Mouse (Mus musculus): ENCODE data around the gene Slc27a5. TPM values are rescaled to one million over a fixed set of nuclear protein-coding genes. Genes with fewer than 3 reads are reported as not detected.

Gene Slc27a5
- total RNA-seq, 1 experiment: 0.45 TPM

- H3K4me3 ChIP-seq (ENCODE audit: insufficient read depth in 1 of 2, low read depth in 1 of 2, low read length in 2 of 2, poor library complexity in 1 of 2, severe bottlenecking in 1 of 2): no peak overlapping the region
- H3K36me3 ChIP-seq (ENCODE audit: control insufficient read depth, insufficient read depth, low read length, poor library complexity, severe bottlenecking): no peaks in the 10 kb centered on the region; the same call in 1 of the 2 replicates
- H3K9me3 ChIP-seq (ENCODE audit: control insufficient read depth, insufficient read depth, low read depth, low read length): no peaks in the 10 kb centered on the region
- H3K27ac ChIP-seq (ENCODE audit: insufficient read depth, low read depth, low read length, poor library complexity, severe bottlenecking): no peak overlapping the region
- no peak for DNase-seq (ENCODE audit: low read depth, low spot score)
- no peak for TF ChIP-seq ZNF384 (IDR thresholded peaks at IDR 0.05; ENCODE audit: low read depth, low read length)
- TF ChIP-seq MAFK (IDR thresholded peaks at IDR 0.05; ENCODE audit: insufficient read depth, low read depth, low read length): no peak
- TF ChIP-seq HCFC1 (IDR thresholded peaks at IDR 0.05; ENCODE audit: borderline replicate concordance, insufficient read depth, low read length): no peak
- TF ChIP-seq ZC3H11A (IDR thresholded peaks at IDR 0.05; ENCODE audit: borderline replicate concordance, low read depth, low read length): no peak
- TF ChIP-seq CHD2 (IDR thresholded peaks at IDR 0.05; ENCODE audit: low read depth, low read length): no peak
- in situ Hi-C loops (cut with MboI; ENCODE audit: low sequenced_read_pairs in 2 of 2, unreplicated experiment in 2 of 2): no loop called here
- H3K9ac ChIP-seq (ENCODE audit: insufficient read depth, low read depth, low read length, poor library complexity, severe bottlenecking): no peak overlapping the region
- peaks cover 0 to 4% of the 10 kb centered on the region in 2 experiments; a peak in 1 of 4 replicates for H3K4me1 ChIP-seq (ENCODE audit: control insufficient read depth in 2 of 2, insufficient read depth in 2 of 2, low read length in 2 of 2, poor library complexity in 1 of 2)
Measured at GRCm38 (mm10) chr7:13001584-13001983, 3.6 kb upstream of the Slc27a5 start.

- Histone ChIP-seq H3K36me3 (ENCODE audit: control insufficient read depth, insufficient read depth, low read length, poor library complexity, severe bottlenecking) (no peaks in the 10 kb centered on the region), H3K27ac (ENCODE audit: insufficient read depth, low read depth, low read length, poor library complexity, severe bottlenecking) (no peak within 1 kb of the TSS), H3K9me3 (ENCODE audit: control insufficient read depth, insufficient read depth, low read depth, low read length) (no peaks in the 10 kb centered on the region), H3K9ac (ENCODE audit: insufficient read depth, low read depth, low read length, poor library complexity, severe bottlenecking) (no peak within 1 kb of the TSS), H3K4me1 (ENCODE audit: control insufficient read depth in 2 of 2, insufficient read depth in 2 of 2, low read length in 2 of 2, poor library complexity in 1 of 2) (no peaks in the 10 kb centered on the region), H3K4me3 (ENCODE audit: insufficient read depth in 1 of 2, low read depth in 1 of 2, low read length in 2 of 2, poor library complexity in 1 of 2, severe bottlenecking in 1 of 2) (no peak within 1 kb of the TSS)
- DNase-seq (ENCODE audit: low read depth, low spot score): no peak
- in situ Hi-C loops (cut with MboI; ENCODE audit: low sequenced_read_pairs in 2 of 2, unreplicated experiment in 2 of 2): no loop called here
- TF ChIP-seq HCFC1 (IDR thresholded peaks at IDR 0.05; ENCODE audit: borderline replicate concordance, insufficient read depth, low read length) (no peak), CHD2 (IDR thresholded peaks at IDR 0.05; ENCODE audit: low read depth, low read length) (no peak), ZNF384 (IDR thresholded peaks at IDR 0.05; ENCODE audit: low read depth, low read length) (no peak), ZC3H11A (IDR thresholded peaks at IDR 0.05; ENCODE audit: borderline replicate concordance, low read depth, low read length) (no peak), MAFK (IDR thresholded peaks at IDR 0.05; ENCODE audit: insufficient read depth, low read depth, low read length) (no peak)
Measured at GRCm38 (mm10) chr7:12998851-12999250, 859 bp upstream of the Slc27a5 start, which contains the start of gene Trim28. Gene Trim28, plus strand, starts transcription at chr7:12999114.

- Histone ChIP-seq H3K9ac (ENCODE audit: insufficient read depth, low read depth, low read length, poor library complexity, severe bottlenecking) (no peak overlapping the region), H3K27ac (ENCODE audit: insufficient read depth, low read depth, low read length, poor library complexity, severe bottlenecking) (no peak overlapping the region), H3K4me3 (ENCODE audit: insufficient read depth in 1 of 2, low read depth in 1 of 2, low read length in 2 of 2, poor library complexity in 1 of 2, severe bottlenecking in 1 of 2) (no peak overlapping the region), H3K36me3 (ENCODE audit: control insufficient read depth, insufficient read depth, low read length, poor library complexity, severe bottlenecking) (no peaks in the 10 kb centered on the region), H3K4me1 (ENCODE audit: control insufficient read depth in 2 of 2, insufficient read depth in 2 of 2, low read length in 2 of 2, poor library complexity in 1 of 2) (no peaks in the 10 kb centered on the region), H3K9me3 (ENCODE audit: control insufficient read depth, insufficient read depth, low read depth, low read length) (no peaks in the 10 kb centered on the region)
- DNase-seq (ENCODE audit: low read depth, low spot score): no peak
- in situ Hi-C loops (cut with MboI; ENCODE audit: low sequenced_read_pairs in 2 of 2, unreplicated experiment in 2 of 2): no loop called here
- TF ChIP-seq CHD2 (IDR thresholded peaks at IDR 0.05; ENCODE audit: low read depth, low read length) (no peak), ZNF384 (IDR thresholded peaks at IDR 0.05; ENCODE audit: low read depth, low read length) (no peak), HCFC1 (IDR thresholded peaks at IDR 0.05; ENCODE audit: borderline replicate concordance, insufficient read depth, low read length) (no peak), ZC3H11A (IDR thresholded peaks at IDR 0.05; ENCODE audit: borderline replicate concordance, low read depth, low read length) (no peak), MAFK (IDR thresholded peaks at IDR 0.05; ENCODE audit: insufficient read depth, low read depth, low read length) (no peak)
Measured at GRCm38 (mm10) chr7:12997230-12997629, 762 bp downstream of the Slc27a5 start.

- in situ Hi-C loops (cut with MboI; ENCODE audit: low sequenced_read_pairs in 2 of 2, unreplicated experiment in 2 of 2): no loop called here
Measured at GRCm38 (mm10) chr7:12995862-12996261, 2.1 kb downstream of the Slc27a5 start.

GRCm38 (mm10) chr7:12993148-12993547 lies 4.8 kb downstream of the Slc27a5 start:
- no peak for DNase-seq (ENCODE audit: low read depth, low spot score)
- TF ChIP-seq ZC3H11A (IDR thresholded peaks at IDR 0.05; ENCODE audit: borderline replicate concordance, low read depth, low read length) (no peak), HCFC1 (IDR thresholded peaks at IDR 0.05; ENCODE audit: borderline replicate concordance, insufficient read depth, low read length) (no peak), ZNF384 (IDR thresholded peaks at IDR 0.05; ENCODE audit: low read depth, low read length) (no peak), MAFK (IDR thresholded peaks at IDR 0.05; ENCODE audit: insufficient read depth, low read depth, low read length) (no peak), CHD2 (IDR thresholded peaks at IDR 0.05; ENCODE audit: low read depth, low read length) (no peak)
- no peaks in the 10 kb centered on the region for H3K36me3 ChIP-seq (ENCODE audit: control insufficient read depth, insufficient read depth, low read length, poor library complexity, severe bottlenecking)
- in situ Hi-C loops (cut with MboI; ENCODE audit: low sequenced_read_pairs in 2 of 2, unreplicated experiment in 2 of 2): no loop called here
- no peak overlapping the region for H3K9ac ChIP-seq (ENCODE audit: insufficient read depth, low read depth, low read length, poor library complexity, severe bottlenecking)
- H3K9me3 ChIP-seq (ENCODE audit: control insufficient read depth, insufficient read depth, low read depth, low read length): no peaks in the 10 kb centered on the region
- no peak overlapping the region for H3K4me3 ChIP-seq (ENCODE audit: insufficient read depth in 1 of 2, low read depth in 1 of 2, low read length in 2 of 2, poor library complexity in 1 of 2, severe bottlenecking in 1 of 2)
- peaks cover 0 to 2% of the 10 kb centered on the region in 2 experiments; a peak in 1 of 4 replicates for H3K4me1 ChIP-seq (ENCODE audit: control insufficient read depth in 2 of 2, insufficient read depth in 2 of 2, low read length in 2 of 2, poor library complexity in 1 of 2)
- no peak overlapping the region for H3K27ac ChIP-seq (ENCODE audit: insufficient read depth, low read depth, low read length, poor library complexity, severe bottlenecking)

More at GRCm38 (mm10) chr7:12995862-12996261, 2.1 kb downstream of the Slc27a5 start:
- no peak overlapping the region for H3K27ac ChIP-seq (ENCODE audit: insufficient read depth, low read depth, low read length, poor library complexity, severe bottlenecking)
- DNase-seq (ENCODE audit: low read depth, low spot score): no peak
- no peaks in the 10 kb centered on the region for H3K9me3 ChIP-seq (ENCODE audit: control insufficient read depth, insufficient read depth, low read depth, low read length)
- no peaks in the 10 kb centered on the region for H3K4me1 ChIP-seq (ENCODE audit: control insufficient read depth in 2 of 2, insufficient read depth in 2 of 2, low read length in 2 of 2, poor library complexity in 1 of 2)
- no peak for TF ChIP-seq MAFK (IDR thresholded peaks at IDR 0.05; ENCODE audit: insufficient read depth, low read depth, low read length)
- TF ChIP-seq CHD2 (IDR thresholded peaks at IDR 0.05; ENCODE audit: low read depth, low read length): no peak
- no peak overlapping the region for H3K4me3 ChIP-seq (ENCODE audit: insufficient read depth in 1 of 2, low read depth in 1 of 2, low read length in 2 of 2, poor library complexity in 1 of 2, severe bottlenecking in 1 of 2)
- H3K9ac ChIP-seq (ENCODE audit: insufficient read depth, low read depth, low read length, poor library complexity, severe bottlenecking): no peak overlapping the region
- no peaks in the 10 kb centered on the region for H3K36me3 ChIP-seq (ENCODE audit: control insufficient read depth, insufficient read depth, low read length, poor library complexity, severe bottlenecking)
